Mouse (Mus musculus): Measurements from ENCODE around the gene Fkbp6.
"Not testable (repeated sequence)": the region's sequence is repeated elsewhere in the genome, so short reads cannot be mapped to it uniquely, and the experiment has no call there.

Fkbp6 gene

GRCm38 (mm10) chr5:135349862-135350261 is at the start of gene Fkbp6:
TSS of gene Fkbp6 (minus strand) at chr5:135350044.
- ATAC-seq (ENCODE audit: insufficient number of reproducible peaks, low FRiP score, low TSS enrichment): no peak

- ATAC-seq (ENCODE audit: insufficient number of reproducible peaks, low FRiP score, low TSS enrichment): no peak
Measured at GRCm38 (mm10) chr5:135399382-135399781, 49.5 kb upstream of the Fkbp6 start.

GRCm38 (mm10) chr5:135395826-135396225 is 46.0 kb upstream of the Fkbp6 start:
- ATAC-seq (ENCODE audit: insufficient number of reproducible peaks, low FRiP score, low TSS enrichment): no peak

GRCm38 (mm10) chr5:135394004-135394823 is 44.4 kb upstream of the Fkbp6 start, which contains the start of gene Pom121:
TSS of gene Pom121 (minus strand) at chr5:135394546.
- ATAC-seq (ENCODE audit: insufficient number of reproducible peaks, low FRiP score, low TSS enrichment): peak; percentile 79; the same call in 1 of the 2 replicates

GRCm38 (mm10) chr5:135383771-135384170 is 33.9 kb upstream of the Fkbp6 start:
- no peak for ATAC-seq (ENCODE audit: insufficient number of reproducible peaks, low FRiP score, low TSS enrichment)

- no peak for ATAC-seq (ENCODE audit: insufficient number of reproducible peaks, low FRiP score, low TSS enrichment)
Measured at GRCm38 (mm10) chr5:135382746-135383145, 32.9 kb upstream of the Fkbp6 start.

GRCm38 (mm10) chr5:135381356-135381925 is 31.6 kb upstream of the Fkbp6 start:
- ATAC-seq (ENCODE audit: insufficient number of reproducible peaks, low FRiP score, low TSS enrichment): no peak

- ATAC-seq (ENCODE audit: insufficient number of reproducible peaks, low FRiP score, low TSS enrichment): no peak
Measured at GRCm38 (mm10) chr5:135380681-135381080, 30.8 kb upstream of the Fkbp6 start.

GRCm38 (mm10) chr5:135376341-135376740 is 26.5 kb upstream of the Fkbp6 start:
- ATAC-seq (ENCODE audit: insufficient number of reproducible peaks, low FRiP score, low TSS enrichment): no peak

GRCm38 (mm10) chr5:135375167-135375566 is 25.3 kb upstream of the Fkbp6 start:
- no peak for ATAC-seq (ENCODE audit: insufficient number of reproducible peaks, low FRiP score, low TSS enrichment)

- no peak for ATAC-seq (ENCODE audit: insufficient number of reproducible peaks, low FRiP score, low TSS enrichment)
Measured at GRCm38 (mm10) chr5:135373601-135374000, 23.8 kb upstream of the Fkbp6 start.

GRCm38 (mm10) chr5:135371195-135371594 is 21.4 kb upstream of the Fkbp6 start:
- no peak for ATAC-seq (ENCODE audit: insufficient number of reproducible peaks, low FRiP score, low TSS enrichment)

GRCm38 (mm10) chr5:135369787-135370654 is 20.2 kb upstream of the Fkbp6 start, which contains the start of gene Nsun5:
TSS of gene Nsun5 (plus strand) at chr5:135369953.
- peak; percentile 67; the same call in 1 of the 2 replicates for ATAC-seq (ENCODE audit: insufficient number of reproducible peaks, low FRiP score, low TSS enrichment)

- ATAC-seq (ENCODE audit: insufficient number of reproducible peaks, low FRiP score, low TSS enrichment): not testable (repeated sequence)
Measured at GRCm38 (mm10) chr5:135369196-135369595, 19.4 kb upstream of the Fkbp6 start.

- ATAC-seq (ENCODE audit: insufficient number of reproducible peaks, low FRiP score, low TSS enrichment): no peak
Measured at GRCm38 (mm10) chr5:135368312-135368711, 18.5 kb upstream of the Fkbp6 start.

- no peak for ATAC-seq (ENCODE audit: insufficient number of reproducible peaks, low FRiP score, low TSS enrichment)
Measured at GRCm38 (mm10) chr5:135367841-135368240, 18.0 kb upstream of the Fkbp6 start.

GRCm38 (mm10) chr5:135363540-135363939 is 13.7 kb upstream of the Fkbp6 start:
- no peak for ATAC-seq (ENCODE audit: insufficient number of reproducible peaks, low FRiP score, low TSS enrichment)

GRCm38 (mm10) chr5:135362572-135362971 is 12.7 kb upstream of the Fkbp6 start:
- no peak for ATAC-seq (ENCODE audit: insufficient number of reproducible peaks, low FRiP score, low TSS enrichment)

- ATAC-seq (ENCODE audit: insufficient number of reproducible peaks, low FRiP score, low TSS enrichment): no peak
Measured at GRCm38 (mm10) chr5:135359772-135360171, 9.9 kb upstream of the Fkbp6 start.

- ATAC-seq (ENCODE audit: insufficient number of reproducible peaks, low FRiP score, low TSS enrichment): no peak
Measured at GRCm38 (mm10) chr5:135357556-135357955, 7.7 kb upstream of the Fkbp6 start.

GRCm38 (mm10) chr5:135356090-135356489 is 6.2 kb upstream of the Fkbp6 start:
- ATAC-seq (ENCODE audit: insufficient number of reproducible peaks, low FRiP score, low TSS enrichment): no peak
